Mouse (Mus musculus) lung, postnatal 0 days (tissue): ENCODE measurements around the gene Gm13420. TPM values are rescaled to one million over a fixed set of nuclear protein-coding genes. Genes with fewer than 3 reads are reported as not detected.

Source experiments
- ATAC-seq: fragments of 200-750 bp; cut with Nextera tagmentation; 2 replicates; pipeline ENCODE4 v1.8.0; 2017; ENCODE audit warnings: moderate library complexity
- DNase-seq: peaks from one replicate; pipeline ENCODE4 v3.0.0-alpha.2; 2016; ENCODE audit warnings: low spot score
- H3K27ac ChIP-seq: fragments of 300-500 bp; sonication (generic); 2 replicates; pipeline ENCODE4 v1.5.1; 2014; ENCODE audit warnings: antibody characterized with exemption, mild to moderate bottlenecking, low read length, mixed read lengths
- H3K27me3 ChIP-seq: fragments of 300-500 bp; sonication (generic); replicated peaks from 2 replicates; pipeline ENCODE4 v1.6.1; 2014; ENCODE audit warnings: low read length, mixed read lengths; ENCODE audit not compliant: insufficient read depth
- H3K36me3 ChIP-seq: fragments of 300-500 bp; sonication (generic); 2 replicates; pipeline ENCODE4 v1.6.1; 2014; ENCODE audit warnings: low read length, mixed read lengths; ENCODE audit not compliant: insufficient read depth
- H3K4me1 ChIP-seq: fragments of 300-500 bp; sonication (generic); 2 replicates; pipeline ENCODE4 v1.6.1; 2014; ENCODE audit warnings: antibody characterized with exemption, low read depth, low read length, mixed read lengths; ENCODE audit not compliant: insufficient read depth
- H3K4me2 ChIP-seq: fragments of 300-500 bp; sonication (generic); replicated peaks from 2 replicates; pipeline ENCODE4 v1.6.1; 2014; ENCODE audit warnings: low read depth, mild to moderate bottlenecking, low read length, moderate library complexity, mixed read lengths
- H3K4me3 ChIP-seq: fragments of 300-500 bp; sonication (generic); 2 replicates; pipeline ENCODE4 v1.5.1; 2014; ENCODE audit warnings: low read depth, low read length
- H3K9ac ChIP-seq: fragments of 300-500 bp; sonication (generic); replicated peaks from 2 replicates; pipeline ENCODE4 v1.6.1; 2014; ENCODE audit warnings: low read depth, mild to moderate bottlenecking
- H3K9me3 ChIP-seq: fragments of 300-500 bp; sonication (generic); 2 replicates; pipeline ENCODE4 v1.6.1; 2016; ENCODE audit warnings: low read length, mixed read lengths
- CTCF ChIP-seq: IDR thresholded peaks from 2 replicates; pipeline ENCODE4 v1.5.1; 2016; ENCODE audit warnings: antibody characterized with exemption, mild to moderate bottlenecking
- EP300 ChIP-seq: IDR thresholded peaks from 2 replicates; pipeline ENCODE4 v1.6.1; 2016; ENCODE audit warnings: antibody characterized with exemption, mild to moderate bottlenecking, control low read depth
- WGBS: fragments of 180-500 bp; shearing (Covaris S2); extraction: QIAGEN DNeasy Blood & Tissue Kit; methylation state at CpG from one replicate; pipeline ENCODE4 v1.1.7; 2014; 5-methylcytosine and 5-hydroxymethylcytosine counted together
- polyA plus RNA-seq: library from polyadenylated mRNA; unstranded; fragments of >200 nt; fragmentation: Nextera tagmentation; extraction: Ambion mirVana; gene quantifications from 2 replicates; pipeline ENCODE4 v1.2.1, GENCODE M21; 2015

Gene Gm13420
- polyA plus RNA-seq, 1 experiment from 2014 or later = 0.21 TPM

GRCm38 (mm10) chr2:29741207-29741606, 10.3 kb downstream of the Gm13420 start:
- Histone ChIP-seq H3K4me1 (no peaks in the 10 kb centered on the region), H3K9me3 (no peaks in the 10 kb centered on the region), H3K27me3 (peaks cover 2% of the 10 kb centered on the region; the same call in 1 of the 2 replicates), H3K36me3 (0 out of 2 replicates have a peak, but pooled peaks cover 19% of the 10 kb centered on the region), H3K4me2 (no peak overlapping the region), H3K9ac (no peak overlapping the region), H3K27ac (no peak overlapping the region), H3K4me3 (no peak overlapping the region)
- 89% methylated on average over 6 of the region's 6 CpGs for WGBS
- DNase-seq = no peak
- ATAC-seq = no peak
- TF ChIP-seq CTCF (no peak), EP300 (no peak)

GRCm38 (mm10) chr2:29739368-29739767, 12.1 kb downstream of the Gm13420 start:
- H3K9me3 ChIP-seq = no peaks in the 10 kb centered on the region
- DNase-seq (no peak), ATAC-seq (no peak)
- no peak overlapping the region for H3K9ac ChIP-seq
- H3K4me3 ChIP-seq = no peak overlapping the region
- H3K4me2 ChIP-seq = no peak overlapping the region
- H3K27me3 ChIP-seq = no peaks in the 10 kb centered on the region
- 57% methylated on average over 5 of the region's 5 CpGs for WGBS
- H3K4me1 ChIP-seq = no peaks in the 10 kb centered on the region
- 0 out of 2 replicates have a peak, but pooled peaks cover 19% of the 10 kb centered on the region for H3K36me3 ChIP-seq
- H3K27ac ChIP-seq = no peak overlapping the region
- TF ChIP-seq CTCF (peak; percentile 34), EP300 (no peak)

GRCm38 (mm10) chr2:29738799-29739198, 12.7 kb downstream of the Gm13420 start:
- TF ChIP-seq EP300 (no peak), CTCF (no peak)
- H3K9ac ChIP-seq = no peak overlapping the region; the same call in 1 of the 2 replicates
- no peaks in the 10 kb centered on the region for H3K4me1 ChIP-seq
- no peak overlapping the region for H3K4me2 ChIP-seq
- H3K36me3 ChIP-seq = 0 out of 2 replicates have a peak, but pooled peaks cover 19% of the 10 kb centered on the region
- no peaks in the 10 kb centered on the region for H3K9me3 ChIP-seq
- no peaks in the 10 kb centered on the region for H3K27me3 ChIP-seq
- no peak for DNase-seq
- H3K4me3 ChIP-seq = no peak overlapping the region
- WGBS = 40% methylated on average over 4 of the region's 4 CpGs
- no peak overlapping the region for H3K27ac ChIP-seq
- ATAC-seq = no peak

- no peak for DNase-seq
- H3K9me3 ChIP-seq = no peaks in the 10 kb centered on the region
- H3K27ac ChIP-seq = no peak overlapping the region
- no peaks in the 10 kb centered on the region for H3K4me1 ChIP-seq
- H3K27me3 ChIP-seq = no peaks in the 10 kb centered on the region
- no peak overlapping the region for H3K4me2 ChIP-seq
- 0 out of 2 replicates have a peak, but pooled peaks cover 19% of the 10 kb centered on the region for H3K36me3 ChIP-seq
- ATAC-seq = no peak
- H3K4me3 ChIP-seq = no peak overlapping the region
- WGBS = 77% methylated on average over 12 of the region's 12 CpGs
- TF ChIP-seq EP300 (no peak), CTCF (no peak)
- H3K9ac ChIP-seq = no peak overlapping the region
Measured at GRCm38 (mm10) chr2:29737209-29737925, 14.1 kb downstream of the Gm13420 start.

- Histone ChIP-seq H3K4me3 (no peak overlapping the region), H3K9me3 (no peaks in the 10 kb centered on the region), H3K9ac (no peak overlapping the region), H3K4me1 (no peaks in the 10 kb centered on the region), H3K36me3 (0 out of 2 replicates have a peak, but pooled peaks cover 19% of the 10 kb centered on the region), H3K4me2 (no peak overlapping the region), H3K27ac (no peak overlapping the region), H3K27me3 (no peaks in the 10 kb centered on the region)
- TF ChIP-seq CTCF (no peak; the same call in 1 of the 2 replicates), EP300 (no peak)
- 60% methylated on average over 12 of the region's 12 CpGs for WGBS
- DNase-seq (peak; percentile 80), ATAC-seq (peak; percentile 83)
Measured at GRCm38 (mm10) chr2:29735708-29736107, 15.8 kb downstream of the Gm13420 start.

GRCm38 (mm10) chr2:29733348-29733747, 18.1 kb downstream of the Gm13420 start:
- ATAC-seq = no peak
- Histone ChIP-seq H3K4me3 (no peak overlapping the region), H3K9ac (no peak overlapping the region), H3K4me1 (no peaks in the 10 kb centered on the region), H3K4me2 (no peak overlapping the region), H3K27ac (no peak overlapping the region), H3K27me3 (no peaks in the 10 kb centered on the region), H3K9me3 (no peaks in the 10 kb centered on the region), H3K36me3 (0 out of 2 replicates have a peak, but pooled peaks cover 17% of the 10 kb centered on the region)
- WGBS = 93% methylated on average over 5 of the region's 5 CpGs
- no peak for DNase-seq
- TF ChIP-seq EP300 (no peak), CTCF (no peak)
